Mouse (Mus musculus) forebrain, embryonic 10.5 days (tissue): ENCODE measurements around the gene Plvap. TPM values are rescaled to one million over a fixed set of nuclear protein-coding genes. Genes with fewer than 3 reads are reported as not detected.
A peak's percentile ranks its signal among the peaks of the same experiment; 100 is the strongest.

Experiments used
- DNase-seq: peaks from one replicate; pipeline ENCODE4 v3.0.0-alpha.2; 2017; ENCODE audit warnings: low spot score; ENCODE audit errors: extremely low spot score
- H3K27ac ChIP-seq: fragments of 300-500 bp; sonication (generic); 2 replicates; pipeline ENCODE4 v1.5.1; 2016; ENCODE audit warnings: mild to moderate bottlenecking
- H3K27me3 ChIP-seq: fragments of 300-500 bp; sonication (generic); 2 replicates; pipeline ENCODE4 v1.6.1; 2016; ENCODE audit warnings: mild to moderate bottlenecking; ENCODE audit not compliant: poor library complexity, severe bottlenecking
- H3K36me3 ChIP-seq: fragments of 300-500 bp; sonication (generic); replicated peaks from 2 replicates; pipeline ENCODE4 v1.6.1; 2016; ENCODE audit warnings: mild to moderate bottlenecking, moderate library complexity
- H3K4me1 ChIP-seq: fragments of 300-500 bp; sonication (generic); 2 replicates; pipeline ENCODE4 v1.6.1; 2016
- H3K4me3 ChIP-seq: fragments of 300-500 bp; sonication (generic); 2 replicates; pipeline ENCODE4 v1.5.1; 2016; ENCODE audit warnings: mild to moderate bottlenecking, moderate library complexity
- H3K9me3 ChIP-seq: fragments of 300-500 bp; sonication (generic); 2 replicates; pipeline ENCODE4 v1.6.1; 2016; ENCODE audit warnings: mild to moderate bottlenecking, moderate library complexity
- WGBS: fragments of 180-500 bp; shearing (Covaris S2); methylation state at CpG from one replicate; pipeline ENCODE4 v1.1.7; 2016; 5-methylcytosine and 5-hydroxymethylcytosine counted together
- polyA plus RNA-seq: library from polyadenylated mRNA; unstranded; fragments of >200 nt; fragmentation: Nextera tagmentation; extraction: Ambion mirVana; gene quantifications from 2 replicates; pipeline ENCODE4 v1.2.1, GENCODE M21; 2016

Plvap gene
- polyA plus RNA-seq, 1 experiment from 2014 or later: 43.3 TPM

DNA sequence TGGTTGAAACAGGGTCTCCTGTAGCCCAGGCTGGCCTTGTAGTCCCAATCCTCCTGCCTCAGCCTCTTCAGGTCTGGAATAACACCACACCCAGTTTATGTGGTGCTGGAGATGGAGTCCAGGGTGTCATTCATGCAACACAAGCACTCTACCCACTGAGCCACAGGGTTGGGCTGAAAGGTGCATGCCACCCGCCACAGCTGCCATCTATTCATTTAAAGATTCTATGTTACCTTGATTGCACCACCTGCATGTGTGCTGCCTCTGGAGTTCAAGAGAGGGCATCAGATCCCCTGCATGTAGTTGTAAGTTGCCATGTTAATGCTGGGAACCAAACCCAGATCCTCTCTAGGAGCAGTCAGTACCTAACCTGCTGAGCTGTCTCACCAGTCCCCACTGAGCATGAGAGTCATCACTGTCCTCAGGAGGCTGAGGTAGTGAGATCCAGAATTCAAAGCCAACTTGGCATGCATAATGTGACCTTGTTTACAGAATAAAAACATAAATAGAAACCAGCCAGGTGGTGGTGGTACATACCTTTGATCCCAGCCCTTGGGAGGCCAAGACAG is 14.4 kb downstream of the Plvap start:
- H3K27ac ChIP-seq: 0 out of 2 replicates have a peak overlapping the region, but pooled peaks have one; percentile 26
- 84% methylated on average over 1 of the region's 1 CpGs for WGBS
- no peaks in the 10 kb centered on the region for H3K27me3 ChIP-seq
- H3K4me3 ChIP-seq: no peak overlapping the region
- DNase-seq: no peak
- H3K9me3 ChIP-seq: no peaks in the 10 kb centered on the region
- H3K4me1 ChIP-seq: peaks cover 46% of the 10 kb centered on the region
- peaks cover 37% of the 10 kb centered on the region for H3K36me3 ChIP-seq

- WGBS: 56% methylated on average over 11 of the region's 11 CpGs
- H3K9me3 ChIP-seq: no peaks in the 10 kb centered on the region
- DNase-seq: no peak
- H3K4me1 ChIP-seq: peaks cover 46% of the 10 kb centered on the region
- H3K4me3 ChIP-seq: no peak overlapping the region
- peaks cover 44% of the 10 kb centered on the region for H3K36me3 ChIP-seq
- peak overlapping the region; percentile 26; the same call in 1 of the 2 replicates for H3K27ac ChIP-seq
- H3K27me3 ChIP-seq: no peaks in the 10 kb centered on the region
These were observed 15.1 kb downstream of the Plvap start for GRCm38 (mm10) chr8:71496481-71496880.

DNA sequence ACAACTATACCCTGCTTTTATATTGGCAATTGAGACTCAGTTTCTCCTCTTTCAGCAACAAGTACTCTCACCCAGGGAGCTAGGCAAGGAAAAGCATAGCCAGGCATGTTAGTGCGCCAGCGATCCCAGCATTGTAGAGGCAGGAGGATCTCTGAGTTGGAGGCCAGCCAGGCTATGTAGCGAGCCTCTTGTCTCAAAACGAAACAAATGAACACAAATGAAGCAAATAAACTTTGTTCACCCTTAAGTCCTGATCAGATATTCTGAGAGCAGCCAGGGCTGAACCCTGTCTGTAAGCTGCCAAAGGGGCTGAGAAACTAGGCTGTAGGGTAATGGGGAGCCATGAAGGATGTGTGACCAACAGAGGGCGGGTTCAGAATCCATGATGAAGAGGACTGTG is 15.7 kb downstream of the Plvap start:
- Histone ChIP-seq H3K27ac (peak overlapping the region; percentile 26; the same call in 1 of the 2 replicates), H3K36me3 (peaks cover 51% of the 10 kb centered on the region), H3K27me3 (no peaks in the 10 kb centered on the region), H3K9me3 (no peaks in the 10 kb centered on the region), H3K4me3 (no peak overlapping the region), H3K4me1 (peaks cover 46% of the 10 kb centered on the region)
- 92% methylated on average over 5 of the region's 5 CpGs for WGBS
- DNase-seq: no peak

DNA sequence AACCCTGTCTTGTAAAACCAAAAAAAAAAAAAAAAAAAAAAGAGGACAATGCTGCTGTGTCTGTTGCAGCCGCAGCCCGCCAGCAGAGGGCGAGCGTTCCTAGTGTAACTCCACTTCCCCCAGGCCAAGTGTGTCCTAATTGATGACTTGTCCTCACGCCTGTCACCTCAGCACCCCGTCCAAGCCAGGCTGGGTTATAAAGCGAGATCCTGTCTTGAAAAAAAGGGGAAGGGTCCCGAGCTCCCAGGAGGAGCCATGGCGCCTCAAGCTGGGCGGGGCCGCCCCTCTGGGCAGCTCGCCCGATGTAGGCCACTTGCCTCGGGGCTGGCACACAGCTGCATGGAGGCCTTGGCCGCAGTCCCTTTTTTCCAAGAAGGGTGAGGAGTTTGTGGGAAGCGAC is 16.5 kb downstream of the Plvap start:
- no peaks in the 10 kb centered on the region for H3K27me3 ChIP-seq
- H3K9me3 ChIP-seq: no peaks in the 10 kb centered on the region
- peak; percentile 76 for DNase-seq
- H3K4me3 ChIP-seq: peak overlapping the region; percentile 18; the same call in 1 of the 2 replicates
- H3K4me1 ChIP-seq: peaks cover 49% of the 10 kb centered on the region
- H3K36me3 ChIP-seq: peaks cover 58% of the 10 kb centered on the region
- 35% methylated on average over 16 of the region's 16 CpGs for WGBS
- peak overlapping the region; percentile 40; the same call in 1 of the 2 replicates for H3K27ac ChIP-seq

DNA sequence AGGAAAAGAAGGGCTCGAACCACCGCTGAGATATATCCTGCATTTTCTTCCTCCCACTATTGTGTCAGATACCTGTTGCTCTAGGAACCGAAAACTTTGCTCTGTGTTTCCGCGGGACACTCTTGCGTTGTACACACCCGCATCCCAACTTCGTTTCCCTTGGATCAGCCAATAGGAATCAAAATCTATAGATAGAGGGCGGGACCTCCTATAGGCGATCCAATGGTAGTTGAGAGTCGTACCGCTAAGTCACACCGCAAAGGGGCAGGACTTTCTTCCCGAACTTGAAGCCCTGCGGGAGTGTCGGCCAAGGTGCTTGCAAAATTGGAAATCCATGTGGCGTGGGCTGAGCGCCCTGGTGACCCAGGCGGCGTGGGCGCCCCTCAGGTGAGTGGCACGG is 23.1 kb downstream of the Plvap start:
- peak overlapping the region; percentile 95 for H3K27ac ChIP-seq
- peak overlapping the region; percentile 75 for H3K4me3 ChIP-seq
- peaks cover 51% of the 10 kb centered on the region for H3K36me3 ChIP-seq
- no peaks in the 10 kb centered on the region for H3K9me3 ChIP-seq
- H3K4me1 ChIP-seq: peaks cover 47% of the 10 kb centered on the region
- no peaks in the 10 kb centered on the region for H3K27me3 ChIP-seq
- under 1% methylated on average over 22 of the region's 22 CpGs for WGBS
- peak; percentile 89 for DNase-seq

DNA sequence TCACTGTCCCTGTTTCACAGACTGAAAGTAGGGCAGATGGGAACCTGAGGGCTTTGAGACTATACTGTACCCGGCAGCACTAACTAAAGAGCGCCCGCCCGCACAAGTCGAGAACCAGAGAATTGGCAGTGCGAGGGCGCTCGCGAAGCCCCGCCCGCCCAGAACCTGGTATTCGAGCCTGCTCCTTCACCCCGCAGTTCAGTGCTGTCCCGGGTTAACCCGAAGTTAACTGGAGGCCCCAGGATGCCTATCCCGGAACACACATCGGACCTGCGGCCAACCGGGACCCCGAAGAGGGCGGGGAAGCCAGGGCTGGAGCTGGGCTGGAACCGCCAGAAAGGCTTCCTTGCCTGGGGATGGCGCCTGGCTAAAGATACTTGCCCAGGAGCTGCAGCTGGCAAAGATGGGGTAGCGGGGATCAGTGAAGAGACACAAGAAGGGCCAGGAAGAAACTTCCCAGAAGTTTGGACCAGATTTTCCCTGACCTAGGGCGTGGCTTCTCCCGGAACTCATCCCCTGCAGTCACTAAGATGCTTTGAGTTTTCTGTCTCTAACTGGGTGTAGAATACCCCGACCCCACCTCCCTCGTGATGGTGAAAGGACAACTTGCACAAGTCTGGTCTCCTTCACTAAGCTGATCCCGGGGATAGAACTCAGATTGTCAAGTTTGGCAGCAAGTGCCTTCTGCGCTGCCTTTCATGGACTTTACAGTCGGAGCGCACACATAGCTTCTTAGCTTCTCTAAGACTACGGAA is 23.7 kb downstream of the Plvap start, which contains the start of gene Gtpbp3:
Gtpbp3 (plus strand) TSS at position 413 of the 755 bp plus-strand sequence.
- WGBS: under 1% methylated on average over 33 of the region's 33 CpGs
- Histone ChIP-seq H3K9me3 (no peaks in the 10 kb centered on the region), H3K27me3 (peaks cover 2% of the 10 kb centered on the region; the same call in 1 of the 2 replicates), H3K27ac (peak within 1 kb of the TSS; percentile 95), H3K4me1 (peaks cover 47% of the 10 kb centered on the region), H3K4me3 (peak within 1 kb of the TSS; percentile 75), H3K36me3 (peaks cover 51% of the 10 kb centered on the region)
- DNase-seq: peak; percentile 75

GRCm38 (mm10) chr8:71486136-71486529 is 25.4 kb downstream of the Plvap start:
- peaks cover 51% of the 10 kb centered on the region for H3K36me3 ChIP-seq
- no peak for DNase-seq

DNA sequence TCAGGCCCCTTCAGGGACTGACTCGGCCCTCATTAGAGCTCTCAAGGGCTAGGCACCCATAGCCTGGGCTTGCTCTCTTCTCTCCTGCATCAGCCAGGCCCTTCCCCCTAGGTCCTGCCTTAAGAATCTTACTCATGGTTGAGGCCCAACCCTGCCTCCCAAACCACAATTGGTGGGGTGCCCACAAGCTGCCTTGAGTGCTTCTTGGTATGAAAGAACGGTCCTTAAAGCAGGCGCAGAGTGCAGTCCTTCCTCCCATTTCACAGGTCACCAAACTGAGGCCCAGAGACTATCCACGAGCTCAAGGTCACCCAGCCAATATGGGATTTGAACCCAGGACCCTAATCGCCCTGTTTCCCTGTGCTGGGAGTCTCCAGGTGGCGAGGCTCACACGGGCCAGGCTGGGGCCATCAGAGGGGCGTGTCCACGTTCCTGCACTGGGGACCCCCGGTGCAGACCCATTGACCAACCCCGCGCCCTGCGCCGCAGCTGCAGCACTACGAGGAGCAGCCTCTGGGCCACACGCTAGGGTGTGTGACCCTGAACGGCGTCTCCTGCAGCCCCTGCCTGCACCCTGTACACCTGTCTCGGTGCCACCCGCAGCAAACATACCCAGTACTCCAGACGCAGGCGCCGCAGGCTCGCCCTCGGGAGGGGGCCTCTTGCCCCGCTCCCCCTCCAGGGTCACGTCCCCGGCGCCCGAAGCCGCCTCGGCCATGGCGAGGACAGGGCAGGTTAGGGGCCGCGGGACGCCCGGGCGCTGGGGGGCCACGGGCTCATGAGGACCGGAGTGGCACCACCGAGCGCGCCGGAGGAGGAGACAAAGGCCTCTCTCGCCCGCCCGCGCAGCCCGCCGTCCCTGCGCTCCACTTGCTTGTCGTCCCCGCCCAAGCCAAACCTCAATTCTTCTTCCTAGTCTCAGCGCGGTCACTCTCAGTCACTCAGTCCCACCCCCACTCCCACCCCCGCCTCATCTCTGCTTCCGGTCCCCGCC is 26.1 kb downstream of the Plvap start, which contains the start of gene Ano8:
Ano8 (minus strand) TSS at position 822 of the 994 bp plus-strand sequence.
- Histone ChIP-seq H3K9me3 (no peaks in the 10 kb centered on the region), H3K4me3 (peak within 1 kb of the TSS; percentile 90), H3K36me3 (peaks cover 51% of the 10 kb centered on the region), H3K27ac (peak within 1 kb of the TSS; percentile 99), H3K4me1 (peaks cover 58% of the 10 kb centered on the region), H3K27me3 (peaks cover 26% of the 10 kb centered on the region)
- 6% methylated on average over 57 of the region's 58 CpGs for WGBS
- DNase-seq: peak; percentile 85

More at GRCm38 (mm10) chr8:71486136-71486529, 25.4 kb downstream of the Plvap start:
- H3K4me1 ChIP-seq: peaks cover 51% of the 10 kb centered on the region
- H3K27me3 ChIP-seq: peaks cover 19% of the 10 kb centered on the region
- H3K4me3 ChIP-seq: peak overlapping the region; percentile 90
- peak overlapping the region; percentile 99 for H3K27ac ChIP-seq
- WGBS: 24% methylated on average over 7 of the region's 7 CpGs
- no peaks in the 10 kb centered on the region for H3K9me3 ChIP-seq

GRCm38 (mm10) chr8:71484736-71485135 is 26.8 kb downstream of the Plvap start:
- Histone ChIP-seq H3K27ac (peak overlapping the region; percentile 99), H3K27me3 (peaks cover 31% of the 10 kb centered on the region), H3K36me3 (peaks cover 51% of the 10 kb centered on the region), H3K9me3 (no peaks in the 10 kb centered on the region), H3K4me3 (peak overlapping the region; percentile 90), H3K4me1 (peaks cover 51% of the 10 kb centered on the region)
- 96% methylated on average over 19 of the region's 19 CpGs for WGBS
- no peak for DNase-seq

DNA sequence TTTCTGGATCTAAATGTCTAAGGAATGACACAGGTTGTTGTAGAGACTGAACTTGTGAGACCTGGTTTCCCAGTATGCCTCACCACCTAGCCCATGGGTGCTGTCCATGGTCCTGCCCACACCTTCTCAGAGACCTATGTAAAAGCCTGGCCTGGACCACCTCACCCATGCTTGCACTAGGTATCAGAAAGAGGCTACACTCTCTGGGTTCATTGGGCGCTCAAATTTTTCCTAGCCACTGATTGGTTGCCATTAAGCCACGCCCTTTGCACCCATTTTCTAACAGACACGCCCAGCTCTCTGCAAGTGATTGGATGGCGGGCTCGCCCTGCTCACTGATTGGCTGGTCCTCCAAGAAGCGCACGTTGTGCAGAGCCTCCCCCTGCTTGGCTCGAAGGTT is 27.6 kb downstream of the Plvap start:
- Histone ChIP-seq H3K36me3 (peaks cover 59% of the 10 kb centered on the region), H3K4me1 (peaks cover 43% of the 10 kb centered on the region), H3K9me3 (no peaks in the 10 kb centered on the region), H3K4me3 (peak overlapping the region; percentile 90; the same call in 1 of the 2 replicates), H3K27ac (no peak overlapping the region), H3K27me3 (peaks cover 34% of the 10 kb centered on the region)
- WGBS: 52% methylated on average over 8 of the region's 8 CpGs
- DNase-seq: no peak

DNA sequence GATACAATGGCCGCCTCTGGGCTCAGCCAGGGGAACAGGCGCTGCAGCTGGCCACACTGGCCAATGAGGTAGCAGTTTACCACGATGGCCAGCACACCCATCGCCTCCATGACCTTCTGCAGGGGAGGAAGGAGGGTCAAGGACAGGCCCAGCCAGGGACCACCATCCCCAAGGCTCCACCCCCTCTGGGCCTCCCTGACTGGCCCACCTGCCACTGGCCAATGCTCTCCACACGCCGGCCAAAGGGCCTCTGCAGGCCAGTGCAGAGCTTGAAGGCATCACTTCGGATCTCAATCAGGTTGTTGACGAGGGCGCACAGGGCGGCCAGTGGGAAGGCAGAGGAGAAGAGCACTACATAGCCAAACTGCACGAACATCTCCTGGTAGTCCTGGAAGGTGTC is 32.6 kb downstream of the Plvap start:
- WGBS: 94% methylated on average over 11 of the region's 11 CpGs
- Histone ChIP-seq H3K27ac (no peak overlapping the region), H3K27me3 (peaks cover 50% of the 10 kb centered on the region), H3K4me1 (peaks cover 40% of the 10 kb centered on the region), H3K9me3 (no peaks in the 10 kb centered on the region), H3K36me3 (peaks cover 77% of the 10 kb centered on the region), H3K4me3 (peak overlapping the region; percentile 10; the same call in 1 of the 2 replicates)
- no peak for DNase-seq

DNA sequence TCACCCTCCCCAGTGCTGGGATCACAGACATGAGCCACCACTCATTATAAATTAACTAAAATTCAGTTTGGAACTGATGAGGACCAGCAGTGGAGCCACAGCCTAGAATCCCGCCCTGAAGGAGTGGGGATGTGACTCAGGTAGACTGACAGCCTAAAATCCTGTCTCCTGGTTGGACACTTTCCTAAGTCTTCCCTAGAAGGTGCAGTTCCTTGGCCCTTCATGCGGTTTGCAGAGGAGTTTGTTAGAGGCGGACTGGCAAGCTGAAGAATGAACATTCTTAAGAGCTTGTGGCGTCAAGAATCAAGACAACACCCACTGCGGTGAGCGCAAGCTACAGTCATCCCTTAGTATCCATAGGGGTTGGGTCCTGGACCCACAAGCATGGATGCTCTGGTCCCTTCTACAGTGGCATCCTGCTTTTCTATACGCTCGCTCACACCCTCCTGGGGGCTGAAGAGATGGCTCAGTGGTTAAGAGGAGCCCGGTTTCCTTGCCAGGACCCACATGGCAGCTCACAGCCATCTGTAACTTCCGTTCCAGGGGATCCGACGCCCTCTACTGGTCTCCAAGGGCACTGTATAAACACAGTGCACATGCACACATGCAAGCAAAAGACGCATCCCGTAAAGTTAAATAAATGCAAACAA is 34.2 kb downstream of the Plvap start:
- Histone ChIP-seq H3K27me3 (peaks cover 42% of the 10 kb centered on the region), H3K9me3 (no peaks in the 10 kb centered on the region), H3K36me3 (peaks cover 77% of the 10 kb centered on the region), H3K4me3 (peak overlapping the region; percentile 68), H3K4me1 (peaks cover 39% of the 10 kb centered on the region), H3K27ac (peak overlapping the region; percentile 90)
- DNase-seq: no peak
- 38% methylated on average over 14 of the region's 14 CpGs for WGBS
